Mouse (Mus musculus) stomach, embryonic 14.5 days (tissue): ENCODE measurements at regions not wholly inside any gene's neighbourhood (a gene's known extent, or its start where the extent isn't known, plus 50 kb on each side); places are given as distances from the start of the nearest gene placed in this dataset.

Experiments used
- ATAC-seq: fragments of 200-750 bp; cut with Nextera tagmentation; 2 replicates; pipeline ENCODE4 v1.8.0; 2017; ENCODE audit warnings: low read depth, moderate TSS enrichment; ENCODE audit not compliant: insufficient number of reproducible peaks, insufficient read depth, low FRiP score
- H3K27ac ChIP-seq: fragments of 300-500 bp; sonication (generic); 2 replicates; pipeline ENCODE4 v1.5.1; 2014; ENCODE audit warnings: mild to moderate bottlenecking, low read length, moderate library complexity, mixed read lengths
- H3K27me3 ChIP-seq: fragments of 300-500 bp; sonication (generic); 2 replicates; pipeline ENCODE4 v1.6.1; 2014; ENCODE audit warnings: low read length, control low read depth, mixed read lengths; ENCODE audit not compliant: control insufficient read depth, insufficient read depth
- H3K36me3 ChIP-seq: fragments of 300-500 bp; sonication (generic); 2 replicates; pipeline ENCODE4 v1.6.1; 2014; ENCODE audit warnings: mild to moderate bottlenecking, control low read depth, low read length, moderate library complexity, mixed read lengths; ENCODE audit not compliant: control insufficient read depth, insufficient read depth
- H3K4me1 ChIP-seq: fragments of 300-500 bp; sonication (generic); 2 replicates; pipeline ENCODE4 v1.6.1; 2014; ENCODE audit warnings: low read length, control low read depth, mixed read lengths; ENCODE audit not compliant: control insufficient read depth, insufficient read depth
- H3K4me2 ChIP-seq: fragments of 300-500 bp; sonication (generic); replicated peaks from 2 replicates; pipeline ENCODE4 v1.6.1; 2014; ENCODE audit warnings: low read depth, low read length, control low read depth
- H3K4me3 ChIP-seq: fragments of 300-500 bp; sonication (generic); 2 replicates; pipeline ENCODE4 v1.5.1; 2014; ENCODE audit warnings: low read depth, low read length, control low read depth
- H3K9ac ChIP-seq: fragments of 300-500 bp; sonication (generic); replicated peaks from 2 replicates; pipeline ENCODE4 v1.6.1; 2014; ENCODE audit warnings: low read depth, mild to moderate bottlenecking, control low read depth, low read length, moderate library complexity, mixed read lengths
- H3K9me3 ChIP-seq: fragments of 300-500 bp; sonication (generic); 2 replicates; pipeline ENCODE4 v1.6.1; 2016; ENCODE audit warnings: low read depth, low read length, control low read depth; ENCODE audit not compliant: control insufficient read depth
- WGBS: fragments of 180-500 bp; shearing (Covaris S2); extraction: QIAGEN DNeasy Blood & Tissue Kit; methylation state at CpG from one replicate; pipeline ENCODE4 v1.1.7; 2014; 5-methylcytosine and 5-hydroxymethylcytosine counted together

DNA sequence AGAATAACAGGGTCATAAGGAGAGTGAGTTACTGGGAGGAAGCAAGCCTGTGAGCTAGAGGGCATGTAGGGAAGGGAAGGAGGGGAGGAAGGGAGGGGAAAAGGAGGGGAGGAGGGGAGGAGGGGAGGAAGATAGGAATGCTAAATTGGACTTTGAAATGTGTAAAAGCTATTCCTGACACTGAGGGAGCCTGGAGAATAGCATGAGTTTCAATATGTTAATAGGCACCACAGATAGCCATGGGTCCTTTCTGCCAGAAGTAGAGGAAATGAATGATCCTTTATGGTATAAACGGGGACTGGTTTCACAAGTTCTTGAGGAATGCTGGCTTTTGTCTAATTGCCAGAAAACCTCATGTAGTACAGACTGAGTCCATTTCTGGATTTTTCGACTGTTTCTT is 420.4 kb upstream of the Irak1bp1 start:
- H3K4me2 ChIP-seq: no peak overlapping the region
- WGBS: 46% methylated on average over 2 of the region's 2 CpGs
- H3K27ac ChIP-seq: no peak overlapping the region
- H3K4me3 ChIP-seq: no peak overlapping the region
- H3K27me3 ChIP-seq: no peaks in the 10 kb centered on the region
- H3K9ac ChIP-seq: no peak overlapping the region
- H3K9me3 ChIP-seq: no peaks in the 10 kb centered on the region
- ATAC-seq: no peak
- H3K36me3 ChIP-seq: no peaks in the 10 kb centered on the region
- H3K4me1 ChIP-seq: no peaks in the 10 kb centered on the region
